Mouse (Mus musculus) retina, postnatal 7 days (tissue): ENCODE measurements around the gene Pate4.
"Not testable (repeated sequence)": the region's sequence is repeated elsewhere in the genome, so short reads cannot be mapped to it uniquely, and the experiment has no call there.

Source experiments
- DNase-seq: peaks from one replicate; pipeline ENCODE4 v3.0.0-alpha.2; 2012; ENCODE audit warnings: low read depth, low spot score

Pate4 gene

GRCm38 (mm10) chr9:35611841-35612240, at the start of gene Pate4:
Pate4 (minus strand) TSS chr9:35611941.
- DNase-seq: no peak

- DNase-seq: no peak
Measured at GRCm38 (mm10) chr9:35648102-35648501, 36.4 kb upstream of the Pate4 start, which contains the start of gene Pate3. Pate3 (minus strand) TSS chr9:35648202.

GRCm38 (mm10) chr9:35632981-35633380, 21.2 kb upstream of the Pate4 start:
- DNase-seq: no peak

DNA sequence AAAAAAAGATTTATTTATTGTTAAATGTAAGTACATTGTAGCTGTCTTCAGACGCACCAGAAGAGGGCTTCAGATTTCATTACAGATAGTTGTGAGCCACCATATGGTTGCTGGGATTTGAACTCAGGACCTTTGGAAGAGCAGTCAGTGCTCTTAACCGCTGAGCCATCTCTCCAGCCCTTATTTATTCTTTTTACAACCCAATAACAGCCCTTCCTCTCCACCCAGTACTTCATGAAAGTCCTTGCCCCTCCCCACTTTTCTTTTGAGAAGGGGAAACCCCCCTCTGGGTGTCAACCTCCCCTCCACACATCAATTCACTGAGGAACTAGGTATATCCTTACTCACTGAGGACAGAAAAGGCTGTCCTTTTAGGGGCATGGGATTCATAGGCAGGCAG, 5.0 kb upstream of the Pate4 start:
- not testable (repeated sequence) for DNase-seq

GRCm38 (mm10) chr9:35614005-35614404, 2.3 kb upstream of the Pate4 start:
- no peak for DNase-seq

- no peak for DNase-seq
Measured at GRCm38 (mm10) chr9:35607647-35608405, 3.9 kb downstream of the Pate4 start.

DNA sequence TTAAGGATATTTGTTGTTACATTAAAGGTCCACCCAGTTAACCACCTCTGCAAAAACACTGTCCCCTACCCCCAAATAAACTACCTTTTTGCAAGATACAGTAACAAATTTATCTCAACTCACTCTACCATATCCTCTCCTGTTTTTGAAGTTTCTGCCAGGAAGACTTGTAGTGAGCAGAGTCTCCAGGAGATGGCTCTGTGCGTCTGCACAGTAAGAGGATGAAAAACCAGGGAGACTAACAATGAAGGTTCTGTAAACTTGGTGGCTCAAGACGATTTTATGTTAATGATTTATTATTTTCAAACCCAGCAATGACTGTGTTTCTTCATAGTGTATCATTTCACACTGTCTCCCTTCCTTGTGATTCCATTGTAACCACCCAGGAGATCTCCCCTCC, 18.8 kb downstream of the Pate4 start:
- no peak for DNase-seq

DNA sequence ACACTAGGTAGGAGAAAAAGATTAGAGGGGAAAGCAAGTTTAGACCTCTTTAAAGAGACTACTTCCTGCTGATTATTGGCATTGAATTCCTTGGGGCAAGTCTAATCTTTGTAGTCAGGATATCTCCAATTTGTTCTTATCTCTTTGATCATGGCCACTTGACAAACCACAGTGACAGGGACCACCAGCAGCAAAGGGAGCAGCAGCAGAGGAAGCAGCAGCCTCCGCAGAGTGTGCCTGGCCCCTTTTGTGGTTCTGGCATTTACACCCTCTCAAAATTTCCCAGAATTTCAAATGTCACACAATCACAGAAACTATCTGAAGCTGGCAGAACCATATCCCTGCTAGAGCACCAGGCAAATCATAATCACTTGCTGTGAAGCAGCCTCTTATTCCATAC, 24.1 kb downstream of the Pate4 start:
- no peak for DNase-seq

- DNase-seq: no peak
Measured at GRCm38 (mm10) chr9:35574416-35574815, 37.3 kb downstream of the Pate4 start.

- DNase-seq: no peak
Measured at GRCm38 (mm10) chr9:35570663-35571062, 41.1 kb downstream of the Pate4 start.

GRCm38 (mm10) chr9:35569571-35570534, 41.9 kb downstream of the Pate4 start, which contains the start of the genes Pate2 and Hyls1:
Pate2 (plus strand) TSS chr9:35570284.
Hyls1 (minus strand) TSS chr9:35570398.
- peak; percentile 93 for DNase-seq

- DNase-seq: no peak
Measured at GRCm38 (mm10) chr9:35567995-35568394, 43.7 kb downstream of the Pate4 start.

DNA sequence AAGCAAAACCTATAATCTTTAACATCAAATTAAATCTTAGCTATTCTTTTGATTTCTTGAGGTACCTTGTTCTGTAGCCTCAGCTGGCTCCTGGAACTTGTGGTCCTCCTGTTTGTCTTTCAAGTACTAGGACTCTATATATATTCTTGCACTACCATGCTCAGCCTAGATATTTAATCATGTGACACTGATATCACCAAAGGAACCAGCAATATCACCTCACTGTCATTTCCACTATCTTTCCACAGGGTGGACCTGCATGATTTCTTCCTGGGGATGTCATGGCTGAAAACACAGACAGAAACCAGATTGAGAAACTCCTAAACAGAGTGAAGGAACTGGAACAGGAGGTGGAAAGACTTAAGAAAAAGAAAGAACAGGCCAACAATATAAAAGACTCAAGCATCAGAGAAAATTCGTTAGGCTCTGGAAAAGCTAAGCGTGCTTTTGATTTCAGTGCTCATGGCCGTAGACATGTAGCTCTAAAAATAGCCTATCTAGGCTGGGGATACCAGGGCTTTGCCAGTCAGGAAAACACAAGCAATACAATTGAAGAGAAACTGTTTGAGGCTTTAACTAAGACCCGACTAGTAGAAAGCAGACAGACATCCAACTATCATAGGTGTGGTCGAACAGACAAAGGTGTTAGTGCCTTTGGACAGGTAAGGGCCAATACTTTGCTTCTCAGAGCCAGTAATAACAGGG, 47.1 kb downstream of the Pate4 start:
- no peak for DNase-seq

DNA sequence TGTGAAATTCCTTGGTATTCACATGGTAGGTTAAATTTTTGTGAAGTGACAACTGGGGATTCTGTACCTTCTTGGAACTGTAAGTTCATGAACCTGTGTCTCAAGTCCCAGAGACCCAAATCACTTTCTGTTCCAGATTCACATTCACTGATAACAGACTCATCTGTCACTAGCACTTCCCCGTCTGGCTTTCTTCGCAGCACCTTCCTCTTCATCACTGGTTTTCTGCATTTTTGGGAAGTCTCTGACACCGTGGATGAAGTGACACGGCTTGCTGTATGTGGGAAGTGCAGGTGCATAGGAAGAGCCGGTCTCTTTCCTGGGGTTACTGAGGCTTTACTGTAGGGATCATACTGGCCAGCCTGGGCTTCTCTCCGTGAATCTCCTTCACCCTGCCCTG, 50.2 kb downstream of the Pate4 start:
- DNase-seq: no peak

GRCm38 (mm10) chr9:35561076-35561475, 50.7 kb downstream of the Pate4 start:
- no peak for DNase-seq

- DNase-seq: peak; percentile 79
Measured at GRCm38 (mm10) chr9:35559009-35559890, 52.5 kb downstream of the Pate4 start.

DNA sequence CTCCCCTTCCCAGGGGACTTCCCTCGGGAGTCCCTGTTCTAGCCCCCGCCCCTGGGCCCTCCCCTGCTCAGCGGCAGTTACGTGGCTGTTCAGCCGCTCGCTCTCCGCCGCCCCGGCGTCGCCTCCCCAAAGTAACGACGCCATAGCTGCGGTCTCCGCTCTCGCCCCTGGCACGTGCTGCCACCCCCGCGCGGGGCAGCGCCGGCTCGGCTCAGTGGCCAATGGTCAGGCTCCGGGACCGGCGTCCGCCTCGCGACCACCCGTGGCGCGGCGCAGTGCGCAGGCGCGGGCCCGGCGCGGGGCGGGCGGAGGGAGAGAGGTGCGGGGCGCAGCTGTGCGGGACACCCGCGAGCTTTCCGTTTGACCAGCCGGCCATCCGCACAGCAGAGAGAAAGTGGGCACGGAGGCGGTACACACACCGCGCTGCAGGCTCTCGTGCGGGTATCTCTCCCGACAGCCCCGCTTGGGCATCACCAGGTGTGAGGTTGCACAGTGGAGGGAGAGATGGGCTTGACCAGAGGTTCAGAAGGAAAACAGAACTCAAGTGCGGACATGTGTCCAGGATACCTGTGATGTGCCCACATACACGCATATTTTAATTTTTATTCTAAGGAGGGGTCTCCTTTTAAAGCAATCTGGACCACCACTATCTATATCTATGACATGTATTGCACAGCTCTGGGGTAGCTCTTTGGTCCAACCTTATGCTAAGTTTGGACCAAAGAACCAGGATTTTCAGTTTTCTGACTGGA, 53.3 kb downstream of the Pate4 start, which contains the start of the genes Ddx25 and Pus3:
Ddx25 (minus strand) TSS at position 272 of the 752 bp plus-strand sequence.
Pus3 (plus strand) TSS at position 339 of the 752 bp plus-strand sequence.
- DNase-seq: peak; percentile 68
